Mouse (Mus musculus) erythroblast, embryonic 14.5 days (primary cell): ENCODE measurements around the gene Erp29. TPM values are rescaled to one million over a fixed set of nuclear protein-coding genes. Genes with fewer than 3 reads are reported as not detected.

Source experiments
- H3K27me3 ChIP-seq: 2 replicates; pipeline ENCODE4 v1.6.1; 2012; ENCODE audit warnings: inconsistent platforms; ENCODE audit not compliant: control insufficient read depth
- H3K36me3 ChIP-seq: 2 replicates; pipeline ENCODE4 v1.6.1; 2012; ENCODE audit warnings: mild to moderate bottlenecking, inconsistent platforms; ENCODE audit not compliant: control insufficient read depth
- H3K4me1 ChIP-seq: 2 replicates; pipeline ENCODE4 v1.6.1; 2012; ENCODE audit warnings: inconsistent platforms; ENCODE audit not compliant: control insufficient read depth
- H3K4me3 ChIP-seq: replicated peaks from 2 replicates; pipeline ENCODE3; 2012; ENCODE audit warnings: moderate library complexity, mild to moderate bottlenecking, inconsistent platforms
- H3K9me3 ChIP-seq: 2 replicates; pipeline ENCODE4 v1.6.1; 2012; ENCODE audit warnings: low read length, inconsistent platforms, mixed read lengths; ENCODE audit not compliant: control insufficient read depth
- GATA1 ChIP-seq: IDR thresholded peaks from 2 replicates; pipeline ENCODE4 v1.6.1; 2012; ENCODE audit warnings: low read length, inconsistent platforms, mixed read lengths
- TAL1 ChIP-seq: IDR thresholded peaks from 3 replicates; pipeline ENCODE4 v1.6.1; 2012; ENCODE audit warnings: low read length, inconsistent platforms, mixed read lengths
- polyA plus RNA-seq: library from polyadenylated mRNA; stranded (reverse); fragments of >175 nt; gene quantifications from 2 replicates; pipeline ENCODE4 v1.2.3, GENCODE M21; 2012

Erp29 gene
- polyA plus RNA-seq, 1 experiment: 15.8 TPM

DNA sequence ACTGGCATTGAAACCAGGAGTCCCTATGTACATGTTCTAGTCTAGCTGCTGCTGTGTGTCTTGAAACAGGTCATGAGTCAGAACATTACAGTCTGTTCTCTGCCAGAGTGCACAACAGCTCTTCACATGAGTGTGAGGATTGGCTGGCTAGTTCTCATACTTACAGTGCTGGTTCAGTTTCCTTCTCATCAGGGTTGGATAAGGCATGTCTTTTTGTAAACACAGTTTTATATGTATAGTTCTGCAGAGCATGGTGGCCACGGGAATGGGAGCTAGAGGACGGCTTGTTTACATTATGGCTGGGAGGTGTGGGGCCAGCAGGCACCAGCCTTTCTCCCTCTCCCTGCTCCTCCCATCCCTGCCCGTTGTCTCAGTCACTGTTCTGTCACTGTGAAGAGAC lies 17.3 kb upstream of the Erp29 start:
- TF ChIP-seq GATA1: no peak
- no peak for TF ChIP-seq TAL1
- no peaks in the 10 kb centered on the region; the same call in 1 of the 2 replicates for H3K36me3 ChIP-seq
- no peaks in the 10 kb centered on the region for H3K9me3 ChIP-seq
- H3K4me1 ChIP-seq: peaks cover 47% of the 10 kb centered on the region
- H3K4me3 ChIP-seq: no peak overlapping the region
- H3K27me3 ChIP-seq: no peaks in the 10 kb centered on the region

- peaks cover 3% of the 10 kb centered on the region for H3K36me3 ChIP-seq
Measured at GRCm38 (mm10) chr5:121463601-121464250, 11.4 kb upstream of the Erp29 start.

DNA sequence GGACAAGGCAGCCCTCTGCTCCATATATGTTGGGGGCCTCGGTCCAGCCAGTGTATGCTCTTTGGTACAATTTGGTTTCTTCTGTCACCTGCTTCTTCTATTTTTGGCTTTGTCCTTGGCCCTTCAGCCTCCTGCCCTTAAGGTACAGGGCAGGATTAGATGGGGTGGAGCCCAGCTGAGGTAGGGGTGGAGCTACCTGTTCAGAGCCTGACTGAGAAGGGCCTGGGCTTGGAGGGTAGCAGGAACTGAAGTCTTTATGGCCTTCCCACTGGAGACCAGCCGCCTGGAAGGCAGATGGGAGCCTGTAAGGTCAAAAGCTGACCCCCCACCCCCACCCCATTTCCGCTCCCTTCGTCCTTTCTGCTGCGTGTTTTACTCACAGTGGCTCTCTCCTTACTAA lies 10.7 kb upstream of the Erp29 start:
- H3K27me3 ChIP-seq: no peaks in the 10 kb centered on the region
- peaks cover 29% of the 10 kb centered on the region for H3K4me1 ChIP-seq
- peaks cover 6% of the 10 kb centered on the region; the same call in 1 of the 2 replicates for H3K9me3 ChIP-seq
- peaks cover 3% of the 10 kb centered on the region for H3K36me3 ChIP-seq
- no peak for TF ChIP-seq TAL1
- TF ChIP-seq GATA1: no peak
- H3K4me3 ChIP-seq: no peak overlapping the region

More at GRCm38 (mm10) chr5:121463601-121464250, 11.4 kb upstream of the Erp29 start:
- Histone ChIP-seq H3K4me3 (no peak overlapping the region), H3K4me1 (peaks cover 29% of the 10 kb centered on the region), H3K9me3 (peaks cover 6% of the 10 kb centered on the region; the same call in 1 of the 2 replicates), H3K27me3 (no peaks in the 10 kb centered on the region)
- TF ChIP-seq TAL1: no peak

DNA sequence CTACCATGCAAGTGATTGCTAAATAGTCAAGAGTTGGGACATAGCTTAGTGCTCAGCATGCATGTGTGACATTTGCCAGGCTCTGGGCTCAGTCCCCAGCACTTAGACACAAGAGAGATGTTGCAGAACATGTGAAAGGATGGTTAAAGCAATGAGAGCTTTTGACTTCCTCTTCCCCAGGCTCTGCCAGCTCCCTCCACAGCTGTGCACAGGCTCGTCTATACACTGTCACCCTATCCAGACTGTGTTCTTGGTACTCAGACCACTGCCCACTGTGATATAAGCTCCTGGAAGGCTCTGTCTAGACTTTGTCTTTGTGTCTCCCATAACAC lies 9.8 kb upstream of the Erp29 start:
- TF ChIP-seq GATA1: no peak
- TF ChIP-seq TAL1: no peak
- Histone ChIP-seq H3K36me3 (peaks cover 3% of the 10 kb centered on the region), H3K27me3 (no peaks in the 10 kb centered on the region), H3K4me1 (peaks cover 29% of the 10 kb centered on the region), H3K9me3 (peaks cover 6% of the 10 kb centered on the region; the same call in 1 of the 2 replicates), H3K4me3 (no peak overlapping the region)

- H3K36me3 ChIP-seq: peaks cover 3% of the 10 kb centered on the region
- H3K4me1 ChIP-seq: peaks cover 30% of the 10 kb centered on the region
- H3K4me3 ChIP-seq: no peak overlapping the region
- no peaks in the 10 kb centered on the region for H3K27me3 ChIP-seq
- peaks cover 6% of the 10 kb centered on the region; the same call in 1 of the 2 replicates for H3K9me3 ChIP-seq
- TF ChIP-seq GATA1 (no peak), TAL1 (no peak; the same call in 2 of the 3 replicates)
Measured at GRCm38 (mm10) chr5:121461339-121462170, 9.2 kb upstream of the Erp29 start.

- H3K9me3 ChIP-seq: peaks cover 4% of the 10 kb centered on the region; the same call in 1 of the 2 replicates
- H3K27me3 ChIP-seq: no peaks in the 10 kb centered on the region
- peaks cover 52% of the 10 kb centered on the region for H3K4me1 ChIP-seq
- peaks cover 12% of the 10 kb centered on the region for H3K36me3 ChIP-seq
- no peak overlapping the region for H3K4me3 ChIP-seq
- TF ChIP-seq GATA1 (no peak), TAL1 (no peak)
Measured at GRCm38 (mm10) chr5:121455510-121456265, 3.4 kb upstream of the Erp29 start.

GRCm38 (mm10) chr5:121454503-121454782 lies 2.1 kb upstream of the Erp29 start:
- TF ChIP-seq GATA1 (no peak), TAL1 (no peak)
- H3K4me3 ChIP-seq: no peak overlapping the region
- H3K4me1 ChIP-seq: peaks cover 62% of the 10 kb centered on the region
- no peaks in the 10 kb centered on the region for H3K27me3 ChIP-seq
- H3K9me3 ChIP-seq: no peaks in the 10 kb centered on the region
- peaks cover 23% of the 10 kb centered on the region for H3K36me3 ChIP-seq

- Histone ChIP-seq H3K9me3 (no peaks in the 10 kb centered on the region), H3K36me3 (peaks cover 28% of the 10 kb centered on the region), H3K4me3 (peak overlapping the region; percentile 92), H3K4me1 (peaks cover 64% of the 10 kb centered on the region), H3K27me3 (no peaks in the 10 kb centered on the region)
- no peak for TF ChIP-seq TAL1
- TF ChIP-seq GATA1: no peak
Measured at GRCm38 (mm10) chr5:121453743-121454502, 1.6 kb upstream of the Erp29 start.

GRCm38 (mm10) chr5:121452906-121453305 lies 600 bp upstream of the Erp29 start:
- Histone ChIP-seq H3K27me3 (no peaks in the 10 kb centered on the region), H3K9me3 (no peaks in the 10 kb centered on the region; the same call in 1 of the 2 replicates), H3K4me3 (peak overlapping the region; percentile 92), H3K4me1 (peaks cover 64% of the 10 kb centered on the region), H3K36me3 (peaks cover 38% of the 10 kb centered on the region)
- TF ChIP-seq GATA1 (no peak), TAL1 (no peak)
